Mouse (Mus musculus): Measurements from ENCODE around the gene Lamc1. TPM values are rescaled to one million over a fixed set of nuclear protein-coding genes. Genes with fewer than 3 reads are reported as not detected.

Gene Lamc1
- polyA plus RNA-seq, 1 experiment from 2014 or later, result 11.0 TPM

GRCm38 (mm10) chr1:153281483-153281882 is 51.1 kb downstream of the Lamc1 start:
- H3K27me3 ChIP-seq (ENCODE audit: control insufficient read depth, insufficient read depth, low read depth, low read length), result no peaks in the 10 kb centered on the region
- WGBS, result 19% methylated on average over 4 of the region's 4 CpGs
- no peak overlapping the region for H3K27ac ChIP-seq (ENCODE audit: low read length)
- no peaks in the 10 kb centered on the region for H3K9me3 ChIP-seq (replicated peaks; ENCODE audit: control insufficient read depth, low read length, poor library complexity, severe bottlenecking)
- no peak overlapping the region for H3K9ac ChIP-seq (ENCODE audit: low read depth, low read length)
- ATAC-seq, result no peak
- H3K4me2 ChIP-seq (ENCODE audit: low read length), result no peak overlapping the region
- H3K4me3 ChIP-seq (ENCODE audit: low read depth, low read length), result no peak overlapping the region
- H3K4me1 ChIP-seq (ENCODE audit: control insufficient read depth, insufficient read depth, low read length), result 0 out of 2 replicates have a peak, but pooled peaks cover 5% of the 10 kb centered on the region
- H3K36me3 ChIP-seq (ENCODE audit: control insufficient read depth, insufficient read depth, low read length), result no peaks in the 10 kb centered on the region

- 74% methylated on average over 5 of the region's 5 CpGs for WGBS
- Histone ChIP-seq H3K4me1 (ENCODE audit: control insufficient read depth, insufficient read depth, low read length) (0 out of 2 replicates have a peak, but pooled peaks cover 5% of the 10 kb centered on the region), H3K27ac (ENCODE audit: low read length) (no peak overlapping the region), H3K9ac (ENCODE audit: low read depth, low read length) (no peak overlapping the region), H3K27me3 (ENCODE audit: control insufficient read depth, insufficient read depth, low read depth, low read length) (no peaks in the 10 kb centered on the region), H3K36me3 (ENCODE audit: control insufficient read depth, insufficient read depth, low read length) (no peaks in the 10 kb centered on the region), H3K4me2 (ENCODE audit: low read length) (no peak overlapping the region), H3K4me3 (ENCODE audit: low read depth, low read length) (no peak overlapping the region), H3K9me3 (replicated peaks; ENCODE audit: control insufficient read depth, low read length, poor library complexity, severe bottlenecking) (no peaks in the 10 kb centered on the region)
- no peak for ATAC-seq
Observed at GRCm38 (mm10) chr1:153280411-153280810, 52.2 kb downstream of the Lamc1 start.

GRCm38 (mm10) chr1:153278028-153278613 is 54.5 kb downstream of the Lamc1 start:
- 0 out of 2 replicates have a peak, but pooled peaks cover 14% of the 10 kb centered on the region for H3K4me1 ChIP-seq (ENCODE audit: control insufficient read depth, insufficient read depth, low read length)
- no peak overlapping the region for H3K9ac ChIP-seq (ENCODE audit: low read depth, low read length)
- no peaks in the 10 kb centered on the region for H3K36me3 ChIP-seq (ENCODE audit: control insufficient read depth, insufficient read depth, low read length)
- no peak overlapping the region for H3K4me3 ChIP-seq (ENCODE audit: low read depth, low read length)
- no peaks in the 10 kb centered on the region for H3K9me3 ChIP-seq (replicated peaks; ENCODE audit: control insufficient read depth, low read length, poor library complexity, severe bottlenecking)
- WGBS, result 17% methylated on average over 9 of the region's 9 CpGs
- H3K4me2 ChIP-seq (ENCODE audit: low read length), result no peak overlapping the region
- H3K27me3 ChIP-seq (ENCODE audit: control insufficient read depth, insufficient read depth, low read depth, low read length), result no peaks in the 10 kb centered on the region
- H3K27ac ChIP-seq (ENCODE audit: low read length), result no peak overlapping the region
- ATAC-seq, result peak; percentile 54; the same call in 1 of the 2 replicates

- Histone ChIP-seq H3K4me3 (ENCODE audit: low read depth, low read length) (no peak overlapping the region), H3K36me3 (ENCODE audit: control insufficient read depth, insufficient read depth, low read length) (no peaks in the 10 kb centered on the region), H3K9me3 (replicated peaks; ENCODE audit: control insufficient read depth, low read length, poor library complexity, severe bottlenecking) (no peaks in the 10 kb centered on the region), H3K4me2 (ENCODE audit: low read length) (no peak overlapping the region), H3K9ac (ENCODE audit: low read depth, low read length) (no peak overlapping the region), H3K27ac (ENCODE audit: low read length) (no peak overlapping the region), H3K4me1 (ENCODE audit: control insufficient read depth, insufficient read depth, low read length) (0 out of 2 replicates have a peak, but pooled peaks cover 9% of the 10 kb centered on the region), H3K27me3 (ENCODE audit: control insufficient read depth, insufficient read depth, low read depth, low read length) (no peaks in the 10 kb centered on the region)
- 83% methylated on average over 5 of the region's 5 CpGs for WGBS
- ATAC-seq, result no peak
Observed at GRCm38 (mm10) chr1:153275466-153275865, 57.1 kb downstream of the Lamc1 start.

GRCm38 (mm10) chr1:153274611-153275010 is 58.0 kb downstream of the Lamc1 start:
- Histone ChIP-seq H3K4me1 (ENCODE audit: control insufficient read depth, insufficient read depth, low read length) (0 out of 2 replicates have a peak, but pooled peaks cover 9% of the 10 kb centered on the region), H3K27ac (ENCODE audit: low read length) (no peak overlapping the region), H3K27me3 (ENCODE audit: control insufficient read depth, insufficient read depth, low read depth, low read length) (no peaks in the 10 kb centered on the region), H3K9me3 (replicated peaks; ENCODE audit: control insufficient read depth, low read length, poor library complexity, severe bottlenecking) (no peaks in the 10 kb centered on the region), H3K4me3 (ENCODE audit: low read depth, low read length) (no peak overlapping the region), H3K36me3 (ENCODE audit: control insufficient read depth, insufficient read depth, low read length) (no peaks in the 10 kb centered on the region), H3K9ac (ENCODE audit: low read depth, low read length) (no peak overlapping the region), H3K4me2 (ENCODE audit: low read length) (no peak overlapping the region)
- no peak for ATAC-seq
- 47% methylated on average over 6 of the region's 6 CpGs for WGBS

GRCm38 (mm10) chr1:153273657-153274056 is 58.9 kb downstream of the Lamc1 start:
- WGBS, result 58% methylated on average over 8 of the region's 8 CpGs
- Histone ChIP-seq H3K27me3 (ENCODE audit: control insufficient read depth, insufficient read depth, low read depth, low read length) (no peaks in the 10 kb centered on the region), H3K27ac (ENCODE audit: low read length) (no peak overlapping the region), H3K4me2 (ENCODE audit: low read length) (no peak overlapping the region), H3K4me3 (ENCODE audit: low read depth, low read length) (no peak overlapping the region), H3K36me3 (ENCODE audit: control insufficient read depth, insufficient read depth, low read length) (no peaks in the 10 kb centered on the region), H3K9ac (ENCODE audit: low read depth, low read length) (no peak overlapping the region), H3K9me3 (replicated peaks; ENCODE audit: control insufficient read depth, low read length, poor library complexity, severe bottlenecking) (no peaks in the 10 kb centered on the region), H3K4me1 (ENCODE audit: control insufficient read depth, insufficient read depth, low read length) (0 out of 2 replicates have a peak, but pooled peaks cover 9% of the 10 kb centered on the region)
- ATAC-seq, result no peak

- Histone ChIP-seq H3K4me3 (ENCODE audit: low read depth, low read length) (no peak overlapping the region), H3K9me3 (replicated peaks; ENCODE audit: control insufficient read depth, low read length, poor library complexity, severe bottlenecking) (no peaks in the 10 kb centered on the region), H3K36me3 (ENCODE audit: control insufficient read depth, insufficient read depth, low read length) (no peaks in the 10 kb centered on the region), H3K9ac (ENCODE audit: low read depth, low read length) (no peak overlapping the region), H3K4me2 (ENCODE audit: low read length) (no peak overlapping the region), H3K27ac (ENCODE audit: low read length) (no peak overlapping the region), H3K4me1 (ENCODE audit: control insufficient read depth, insufficient read depth, low read length) (peaks cover 17% of the 10 kb centered on the region), H3K27me3 (ENCODE audit: control insufficient read depth, insufficient read depth, low read depth, low read length) (no peaks in the 10 kb centered on the region)
- 94% methylated on average over 15 of the region's 15 CpGs for WGBS
- no peak for ATAC-seq
Observed at GRCm38 (mm10) chr1:153270827-153271226, 61.8 kb downstream of the Lamc1 start.

GRCm38 (mm10) chr1:153269681-153270080 is 62.9 kb downstream of the Lamc1 start:
- H3K9ac ChIP-seq (ENCODE audit: low read depth, low read length), result no peak overlapping the region
- H3K4me1 ChIP-seq (ENCODE audit: control insufficient read depth, insufficient read depth, low read length), result peaks cover 23% of the 10 kb centered on the region
- no peak overlapping the region for H3K4me3 ChIP-seq (ENCODE audit: low read depth, low read length)
- no peak for ATAC-seq
- H3K9me3 ChIP-seq (replicated peaks; ENCODE audit: control insufficient read depth, low read length, poor library complexity, severe bottlenecking), result no peaks in the 10 kb centered on the region
- H3K27ac ChIP-seq (ENCODE audit: low read length), result no peak overlapping the region
- WGBS, result 88% methylated on average over 6 of the region's 6 CpGs
- no peaks in the 10 kb centered on the region for H3K27me3 ChIP-seq (ENCODE audit: control insufficient read depth, insufficient read depth, low read depth, low read length)
- H3K36me3 ChIP-seq (ENCODE audit: control insufficient read depth, insufficient read depth, low read length), result no peaks in the 10 kb centered on the region
- no peak overlapping the region for H3K4me2 ChIP-seq (ENCODE audit: low read length)

- WGBS, result 84% methylated on average over 6 of the region's 6 CpGs
- ATAC-seq, result no peak
- Histone ChIP-seq H3K4me3 (ENCODE audit: low read depth, low read length) (no peak overlapping the region), H3K4me2 (ENCODE audit: low read length) (no peak overlapping the region), H3K9me3 (replicated peaks; ENCODE audit: control insufficient read depth, low read length, poor library complexity, severe bottlenecking) (no peaks in the 10 kb centered on the region), H3K36me3 (ENCODE audit: control insufficient read depth, insufficient read depth, low read length) (no peaks in the 10 kb centered on the region), H3K27ac (ENCODE audit: low read length) (no peak overlapping the region), H3K9ac (ENCODE audit: low read depth, low read length) (no peak overlapping the region), H3K27me3 (ENCODE audit: control insufficient read depth, insufficient read depth, low read depth, low read length) (no peaks in the 10 kb centered on the region), H3K4me1 (ENCODE audit: control insufficient read depth, insufficient read depth, low read length) (peaks cover 24% of the 10 kb centered on the region)
Observed at GRCm38 (mm10) chr1:153268806-153269309, 63.7 kb downstream of the Lamc1 start.

Data from midbrain, embryonic 16.5 days (tissue).